Mouse (Mus musculus) bone marrow macrophage, adult 2 months (primary cell): ENCODE measurements around the gene A730049H05Rik. TPM values are rescaled to one million over a fixed set of nuclear protein-coding genes. Genes with fewer than 3 reads are reported as not detected.

Experiments used
- H3K27ac ChIP-seq: 2 replicates; pipeline ENCODE4 v1.5.1; 2012; ENCODE audit warnings: low read depth, low read length; ENCODE audit not compliant: insufficient read depth
- H3K4me1 ChIP-seq: 2 replicates; pipeline ENCODE4 v1.6.1; 2012; ENCODE audit warnings: low read length; ENCODE audit not compliant: control insufficient read depth, insufficient read depth
- H3K4me3 ChIP-seq: 2 replicates; pipeline ENCODE4 v1.5.1; 2012; ENCODE audit warnings: mild to moderate bottlenecking, low read length, moderate library complexity; ENCODE audit not compliant: insufficient read depth
- CTCF ChIP-seq: IDR thresholded peaks from 2 replicates; pipeline ENCODE4 v1.5.1; 2012; ENCODE audit warnings: low read depth, mild to moderate bottlenecking, low read length, moderate library complexity
- POLR2A ChIP-seq: IDR thresholded peaks from 2 replicates; pipeline ENCODE4 v1.6.1; 2012; ENCODE audit warnings: mild to moderate bottlenecking, low read depth, low read length, borderline replicate concordance
- polyA plus RNA-seq: library from polyadenylated mRNA; stranded (reverse); fragments of >200 nt; gene quantifications from 2 replicates; pipeline ENCODE4 v1.2.4, GENCODE M21; 2012; ENCODE audit not compliant: missing spikeins, insufficient read depth, insufficient read length

The A730049H05Rik gene
- polyA plus RNA-seq, 1 experiment, result not detected

- no peak overlapping the region for H3K4me3 ChIP-seq
- TF ChIP-seq CTCF (no peak), POLR2A (no peak)
- H3K27ac ChIP-seq, result no peak overlapping the region
- no peaks in the 10 kb centered on the region for H3K4me1 ChIP-seq
Measured at GRCm38 (mm10) chr6:92826561-92826960, 10.3 kb downstream of the A730049H05Rik start.

GRCm38 (mm10) chr6:92827360-92827759 lies 11.1 kb downstream of the A730049H05Rik start:
- Histone ChIP-seq H3K4me3 (no peak overlapping the region), H3K27ac (no peak overlapping the region), H3K4me1 (no peaks in the 10 kb centered on the region)
- TF ChIP-seq CTCF (no peak), POLR2A (no peak)

- Histone ChIP-seq H3K4me1 (no peaks in the 10 kb centered on the region), H3K4me3 (no peak overlapping the region), H3K27ac (no peak overlapping the region)
- TF ChIP-seq POLR2A, result no peak
Measured at GRCm38 (mm10) chr6:92829148-92829547, 12.9 kb downstream of the A730049H05Rik start.

GRCm38 (mm10) chr6:92831106-92831505 lies 14.8 kb downstream of the A730049H05Rik start:
- Histone ChIP-seq H3K4me1 (no peaks in the 10 kb centered on the region), H3K27ac (no peak overlapping the region), H3K4me3 (no peak overlapping the region)
- no peak for TF ChIP-seq CTCF
- TF ChIP-seq POLR2A, result no peak

GRCm38 (mm10) chr6:92842000-92842399 lies 25.7 kb downstream of the A730049H05Rik start:
- Histone ChIP-seq H3K4me1 (no peaks in the 10 kb centered on the region), H3K4me3 (no peak overlapping the region), H3K27ac (no peak overlapping the region)
- TF ChIP-seq CTCF (no peak), POLR2A (no peak)

GRCm38 (mm10) chr6:92843474-92843873 lies 27.2 kb downstream of the A730049H05Rik start:
- no peaks in the 10 kb centered on the region for H3K4me1 ChIP-seq
- no peak overlapping the region for H3K27ac ChIP-seq
- TF ChIP-seq POLR2A (no peak), CTCF (no peak)
- H3K4me3 ChIP-seq, result no peak overlapping the region

GRCm38 (mm10) chr6:92845898-92846297 lies 29.6 kb downstream of the A730049H05Rik start:
- TF ChIP-seq CTCF (no peak), POLR2A (no peak)
- Histone ChIP-seq H3K27ac (no peak overlapping the region), H3K4me1 (no peaks in the 10 kb centered on the region), H3K4me3 (no peak overlapping the region)

- Histone ChIP-seq H3K27ac (no peak overlapping the region), H3K4me3 (no peak overlapping the region), H3K4me1 (no peaks in the 10 kb centered on the region)
- TF ChIP-seq CTCF (no peak), POLR2A (no peak)
Measured at GRCm38 (mm10) chr6:92846614-92847013, 30.3 kb downstream of the A730049H05Rik start.

GRCm38 (mm10) chr6:92849208-92849607 lies 32.9 kb downstream of the A730049H05Rik start:
- Histone ChIP-seq H3K4me1 (no peaks in the 10 kb centered on the region), H3K4me3 (no peak overlapping the region), H3K27ac (no peak overlapping the region)
- TF ChIP-seq CTCF, result no peak
- no peak for TF ChIP-seq POLR2A

GRCm38 (mm10) chr6:92850250-92850649 lies 34.0 kb downstream of the A730049H05Rik start:
- Histone ChIP-seq H3K4me1 (no peaks in the 10 kb centered on the region), H3K27ac (no peak overlapping the region), H3K4me3 (no peak overlapping the region)
- no peak for TF ChIP-seq POLR2A
- no peak for TF ChIP-seq CTCF

- TF ChIP-seq CTCF, result no peak
- no peak for TF ChIP-seq POLR2A
- Histone ChIP-seq H3K27ac (no peak overlapping the region), H3K4me1 (no peaks in the 10 kb centered on the region), H3K4me3 (no peak overlapping the region)
Measured at GRCm38 (mm10) chr6:92854873-92855272, 38.6 kb downstream of the A730049H05Rik start.
